ENCODE assay signal across 8 mouse cellular contexts in the genomic region with DNA sequence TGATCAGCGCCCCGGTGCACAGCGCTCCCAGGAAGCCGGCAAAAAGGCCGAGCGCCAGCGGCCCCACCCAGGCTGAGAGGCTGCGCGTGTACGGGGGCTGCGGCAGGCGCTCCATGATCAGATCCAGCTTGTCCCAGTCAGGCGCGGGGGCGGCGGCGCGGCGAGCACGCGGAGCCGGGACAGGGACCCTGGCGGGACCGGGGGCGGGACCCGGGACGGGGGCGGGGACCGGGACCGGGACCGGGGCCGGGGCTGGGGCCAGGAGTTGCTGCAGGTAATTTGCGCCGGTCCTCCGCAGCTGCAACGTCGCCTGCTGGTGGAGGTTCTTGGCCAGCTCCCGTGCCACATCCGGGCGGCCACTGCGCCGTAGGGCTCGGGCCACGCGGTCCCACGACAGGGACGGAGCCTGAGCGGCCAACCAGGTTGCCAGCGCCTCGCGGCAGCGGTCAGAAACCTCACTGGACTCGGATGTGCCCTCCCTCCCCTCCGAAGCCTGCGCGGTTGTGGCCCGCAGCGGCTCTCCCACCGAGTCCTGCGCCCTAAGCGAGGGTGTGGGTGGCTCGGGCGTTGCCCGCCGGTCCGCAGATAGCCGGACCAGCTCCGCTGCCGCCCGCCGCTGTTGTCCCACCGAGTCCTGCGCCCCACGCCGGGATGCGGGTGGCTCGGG. TPM values are rescaled to one million over a fixed set of nuclear protein-coding genes. Genes with fewer than 3 reads are reported as not detected.
DNase-seq lines count a peak whose midpoint lies in the region; ATAC-seq and TF ChIP-seq lines count a peak whose summit lies in the region.

No protein-coding gene starts in this region.

- H3K9ac ChIP-seq in hindbrain, embryonic 16.5 days (ENCODE audit: low read depth, low read length): peak overlapping the region; percentile 70
- H3K9ac ChIP-seq in liver, embryonic 14.5 days (replicated peaks): no peak overlapping the region

- no peaks in the 10 kb centered on the region for H3K36me3 ChIP-seq in hindbrain, embryonic 16.5 days (ENCODE audit: control insufficient read depth, insufficient read depth, low read length)
- H3K36me3 ChIP-seq in liver, embryonic 14.5 days (replicated peaks; ENCODE audit: control insufficient read depth, insufficient read depth, low read depth): no peaks in the 10 kb centered on the region

- H3K4me1 ChIP-seq in hindbrain, embryonic 16.5 days (ENCODE audit: control insufficient read depth, insufficient read depth, low read depth, low read length): peaks cover 16% of the 10 kb centered on the region
- no peaks in the 10 kb centered on the region for H3K4me1 ChIP-seq in liver, embryonic 14.5 days (replicated peaks; ENCODE audit: control insufficient read depth in 2 of 2, insufficient read depth in 2 of 2, low read length in 1 of 2)

- DNase-seq in cerebellum, adult 18-20 months: peak; percentile 13 to 30
- DNase-seq in cerebellum, adult 9-11 months: no peak
- peak; percentile 37 for DNase-seq in R1 (ENCODE audit: low read depth, low spot score)
- peak; percentile 20 to 21 for DNase-seq in frontal cortex, postnatal 25 days (ENCODE audit: low spot score in 2 of 2)
- DNase-seq in liver, embryonic 14.5 days (ENCODE audit: low read depth in 3 of 3, low spot score in 3 of 3): no peak
- DNase-seq in ovary, postnatal 14 days (ENCODE audit: low spot score): peak; percentile 34
- DNase-seq in thymus, postnatal 10 days (ENCODE audit: low spot score in 2 of 2): no peak

- ATAC-seq in hindbrain, embryonic 16.5 days: peak; percentile 62
- no peak for ATAC-seq in liver, embryonic 14.5 days (ENCODE audit: insufficient read depth)

- H3K27ac ChIP-seq in hindbrain, embryonic 16.5 days (ENCODE audit: low read depth, low read length): no peak overlapping the region
- no peak overlapping the region for H3K27ac ChIP-seq in liver, embryonic 14.5 days

- H3K9me3 ChIP-seq in hindbrain, embryonic 16.5 days (ENCODE audit: control insufficient read depth, low read length): no peaks in the 10 kb centered on the region
- H3K9me3 ChIP-seq in liver, embryonic 14.5 days (ENCODE audit: control insufficient read depth, low read length): no peaks in the 10 kb centered on the region

- H3K27me3 ChIP-seq in hindbrain, embryonic 16.5 days (replicated peaks; ENCODE audit: control insufficient read depth, insufficient read depth, low read length): peaks cover 27% of the 10 kb centered on the region
- peaks cover 43% of the 10 kb centered on the region for H3K27me3 ChIP-seq in liver, embryonic 14.5 days (ENCODE audit: control insufficient read depth, insufficient read depth, low read length)

- H3K4me2 ChIP-seq in hindbrain, embryonic 16.5 days (ENCODE audit: low read length): peak overlapping the region; percentile 95
- peak overlapping the region; percentile 52 for H3K4me2 ChIP-seq in liver, embryonic 14.5 days (ENCODE audit: low read depth)

- WGBS in hindbrain, embryonic 16.5 days: under 1% methylated on average over 37 of the region's 77 CpGs
- WGBS in liver, embryonic 14.5 days (ENCODE audit: insufficient replicate concordance): 1% methylated on average over 75 of the region's 77 CpGs

- H3K4me3 ChIP-seq in hindbrain, embryonic 16.5 days (ENCODE audit: low read length): peak overlapping the region; percentile 53
- peak overlapping the region in 1 of 2 experiments; percentile 34; a peak in 2 of 4 replicates for H3K4me3 ChIP-seq in liver, embryonic 14.5 days (ENCODE audit: insufficient read depth in 1 of 2, low read depth in 2 of 2, low read length in 2 of 2)

- 0 out of 2 replicates have a peak, but pooled peaks have one; percentile 5 for TF ChIP-seq CTCF in liver, embryonic 14.5 days (IDR thresholded peaks at IDR 0.05; ENCODE audit: low read depth)

- TF ChIP-seq EP300 in liver, embryonic 14.5 days (IDR thresholded peaks at IDR 0.05; ENCODE audit: low read depth): no peak

RNA-seq across cellular contexts. Expression of gene Gm47841, which starts 0.5 kb away (rescaled TPM):
- not detected in 2 replicates for polyA plus RNA-seq in hindbrain, embryonic 16.5 days (2015; fragmentation: Nextera tagmentation; extraction: Ambion mirVana)
- not detected in 2 replicates for polyA plus RNA-seq in liver, embryonic 14.5 days (2012; rRNA removed)
- polyA plus RNA-seq in liver, embryonic 14.5 days (2014; fragmentation: Nextera tagmentation; extraction: Ambion mirVana): not detected in 2 replicates

RNA-seq across cellular contexts. Expression of gene Fignl2, which starts 31.7 kb away (rescaled TPM):
- 0.06 and 0.09 TPM in 2 replicates for polyA plus RNA-seq in hindbrain, embryonic 16.5 days (2015; fragmentation: Nextera tagmentation; extraction: Ambion mirVana)
- polyA plus RNA-seq in liver, embryonic 14.5 days (2012; rRNA removed): 1.0 and 1.2 TPM in 2 replicates
- polyA plus RNA-seq in liver, embryonic 14.5 days (2014; fragmentation: Nextera tagmentation; extraction: Ambion mirVana): 0.14 and 0.28 TPM in 2 replicates

Comparison
In these comparisons a context has a peak if more than half of its experiments do, and no peak if none do; other contexts are left out.
1. DNase-seq: peak in cerebellum, adult 18-20 months (2 of 2), R1 (single experiment), frontal cortex, postnatal 25 days (2 of 2) and ovary, postnatal 14 days (single experiment); none in cerebellum, adult 9-11 months (single experiment), liver, embryonic 14.5 days (0 of 3) and thymus, postnatal 10 days (0 of 2).